Mouse (Mus musculus) liver, postnatal 0 days (tissue): Measurements from ENCODE around the gene Gfm2.

Experiments
- CTCF ChIP-seq: sonication (generic); IDR thresholded peaks from 2 replicates; pipeline ENCODE4 v1.5.1; 2016; ENCODE audit warnings: antibody characterized with exemption, low read depth
- EP300 ChIP-seq: IDR thresholded peaks from 2 replicates; pipeline ENCODE4 v1.6.1; 2016; ENCODE audit warnings: antibody characterized with exemption, low read depth, mild to moderate bottlenecking

GRCm38 (mm10) chr13:97201076-97201475, 63.3 kb downstream of the Gfm2 start:
- no peak for TF ChIP-seq CTCF
- no peak for TF ChIP-seq EP300
